Mouse (Mus musculus): ENCODE data around the gene Tubb3. TPM values are rescaled to one million over a fixed set of nuclear protein-coding genes. Genes with fewer than 3 reads are reported as not detected.

The Tubb3 gene
- polyA plus RNA-seq, 1 experiment from 2014 or later: 55.7 TPM

DNA sequence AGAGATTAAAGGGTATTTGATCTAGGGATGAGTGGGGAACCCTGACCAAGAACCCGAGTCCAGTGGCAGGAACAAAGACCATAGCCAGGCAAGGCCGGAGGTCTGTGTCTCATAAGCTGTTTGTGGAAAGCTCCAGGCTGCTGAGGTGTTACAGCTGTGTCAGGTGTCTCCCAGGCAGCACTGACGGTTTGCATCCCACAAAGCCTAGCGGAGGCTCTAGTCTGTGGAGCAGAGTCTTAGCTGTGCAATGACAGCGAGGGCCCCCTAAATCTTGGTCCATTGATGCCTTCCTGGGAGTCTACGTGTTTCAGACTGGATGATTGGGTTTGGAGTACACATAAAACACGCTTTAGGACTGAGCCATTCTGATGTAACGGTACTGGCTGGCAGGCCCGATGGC lies 9.3 kb upstream of the Tubb3 start:
- Histone ChIP-seq H3K36me3 (peaks cover 44% of the 10 kb centered on the region), H3K9me3 (no peaks in the 10 kb centered on the region), H3K4me1 (no peaks in the 10 kb centered on the region), H3K9ac (no peak overlapping the region), H3K4me3 (replicated peaks) (no peak overlapping the region), H3K27ac (no peak overlapping the region), H3K4me2 (no peak overlapping the region), H3K27me3 (replicated peaks) (no peaks in the 10 kb centered on the region)
- ATAC-seq (ENCODE audit: insufficient read depth, low FRiP score, low read depth): no peak
- 91% methylated on average over 9 of the region's 9 CpGs for WGBS

DNA sequence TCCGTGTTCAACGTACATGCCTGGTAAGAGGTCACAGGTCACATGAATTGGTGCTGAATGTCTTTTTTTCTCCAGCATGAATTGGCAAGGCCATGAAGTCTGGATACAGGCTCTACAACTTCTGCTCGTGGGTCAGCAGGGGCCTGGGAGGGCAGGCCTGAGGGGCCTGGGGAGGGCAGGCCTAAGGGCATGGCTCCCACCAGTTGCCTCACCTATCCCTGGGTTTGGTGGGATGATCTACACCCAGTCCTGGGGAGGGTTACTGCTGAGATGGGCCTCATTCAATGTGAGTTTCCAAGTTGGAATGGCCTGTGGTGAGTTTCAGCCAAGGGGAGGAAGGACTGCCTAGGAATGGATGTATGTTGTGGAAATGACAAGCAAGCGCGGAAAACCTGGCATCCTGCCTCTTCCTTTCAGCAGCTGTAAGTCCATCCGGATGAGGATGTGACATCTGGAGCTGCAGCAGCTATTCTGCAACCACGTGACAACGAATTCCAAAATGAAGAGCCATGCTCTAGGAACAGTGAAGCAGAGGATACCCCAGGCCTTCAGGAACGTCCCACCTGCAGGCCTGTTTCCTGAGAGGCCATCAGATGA lies 8.4 kb upstream of the Tubb3 start:
- H3K9ac ChIP-seq: no peak overlapping the region
- 82% methylated on average over 9 of the region's 9 CpGs for WGBS
- H3K4me2 ChIP-seq: no peak overlapping the region
- no peak for ATAC-seq (ENCODE audit: insufficient read depth, low FRiP score, low read depth)
- H3K27me3 ChIP-seq (replicated peaks): peaks cover 2% of the 10 kb centered on the region; the same call in 1 of the 2 replicates
- no peak overlapping the region for H3K4me3 ChIP-seq (replicated peaks)
- no peaks in the 10 kb centered on the region for H3K9me3 ChIP-seq
- H3K36me3 ChIP-seq: peaks cover 36% of the 10 kb centered on the region
- H3K27ac ChIP-seq: no peak overlapping the region
- H3K4me1 ChIP-seq: no peaks in the 10 kb centered on the region

DNA sequence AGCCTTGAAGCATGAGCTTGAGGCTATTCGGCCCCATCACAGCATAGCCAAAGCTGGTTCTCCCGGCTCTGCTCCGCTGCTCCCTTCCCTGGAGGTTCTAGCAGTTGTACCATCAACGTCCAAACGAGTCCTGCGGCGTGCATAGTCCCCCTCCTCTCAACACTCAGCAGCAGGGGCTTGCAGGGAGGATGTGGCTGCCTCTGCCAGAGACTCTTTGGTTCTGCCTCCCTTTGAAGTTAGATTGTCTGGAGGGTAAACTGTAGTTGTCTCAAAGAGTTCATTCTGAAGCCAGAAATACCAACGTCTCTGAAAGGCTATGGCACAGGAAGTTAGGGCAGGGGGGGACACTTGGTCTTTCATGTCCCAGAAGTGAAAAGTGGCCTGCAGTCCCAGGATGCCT lies 6.7 kb upstream of the Tubb3 start:
- H3K4me1 ChIP-seq: no peaks in the 10 kb centered on the region
- no peak overlapping the region for H3K4me2 ChIP-seq
- 51% methylated on average over 8 of the region's 8 CpGs for WGBS
- ATAC-seq (ENCODE audit: insufficient read depth, low FRiP score, low read depth): no peak
- peaks cover 22% of the 10 kb centered on the region; the same call in 1 of the 2 replicates for H3K36me3 ChIP-seq
- H3K27ac ChIP-seq: no peak overlapping the region
- H3K4me3 ChIP-seq (replicated peaks): no peak overlapping the region
- no peak overlapping the region for H3K9ac ChIP-seq
- no peaks in the 10 kb centered on the region for H3K9me3 ChIP-seq
- H3K27me3 ChIP-seq (replicated peaks): peaks cover 16% of the 10 kb centered on the region

DNA sequence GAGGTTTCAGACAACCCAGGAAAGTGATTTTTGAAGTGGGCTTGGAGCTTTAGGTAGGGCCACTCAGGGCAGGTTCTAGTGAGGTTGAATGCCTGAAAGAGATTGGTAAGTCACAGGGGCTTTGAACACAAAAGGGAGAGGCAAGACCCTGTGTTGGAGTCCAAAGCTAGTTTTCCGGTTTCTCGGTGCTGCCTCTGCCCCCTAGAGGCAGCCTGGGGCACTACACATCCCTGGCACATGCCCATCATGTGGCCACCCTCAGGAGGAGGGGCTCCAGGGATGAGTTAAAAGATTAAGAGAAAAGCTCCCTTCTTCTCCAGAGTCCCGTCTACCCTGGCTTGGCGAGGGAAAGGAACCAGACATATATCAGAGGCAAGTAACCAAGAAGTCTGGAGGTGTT lies 4.4 kb upstream of the Tubb3 start, which contains the start of gene Mc1r:
Gene Mc1r, plus strand, starts transcription at position 322 of the 400 bp plus-strand sequence.
- ATAC-seq (ENCODE audit: insufficient read depth, low FRiP score, low read depth): no peak
- no peak within 1 kb of the TSS for H3K9ac ChIP-seq
- H3K4me2 ChIP-seq: no peak within 1 kb of the TSS
- no peak within 1 kb of the TSS for H3K4me3 ChIP-seq (replicated peaks)
- H3K4me1 ChIP-seq: peaks cover 14% of the 10 kb centered on the region
- H3K27ac ChIP-seq: no peak within 1 kb of the TSS
- WGBS: 11% methylated on average over 4 of the region's 4 CpGs
- H3K9me3 ChIP-seq: no peaks in the 10 kb centered on the region
- H3K27me3 ChIP-seq (replicated peaks): peaks cover 39% of the 10 kb centered on the region
- H3K36me3 ChIP-seq: peaks cover 4% of the 10 kb centered on the region; the same call in 1 of the 2 replicates

DNA sequence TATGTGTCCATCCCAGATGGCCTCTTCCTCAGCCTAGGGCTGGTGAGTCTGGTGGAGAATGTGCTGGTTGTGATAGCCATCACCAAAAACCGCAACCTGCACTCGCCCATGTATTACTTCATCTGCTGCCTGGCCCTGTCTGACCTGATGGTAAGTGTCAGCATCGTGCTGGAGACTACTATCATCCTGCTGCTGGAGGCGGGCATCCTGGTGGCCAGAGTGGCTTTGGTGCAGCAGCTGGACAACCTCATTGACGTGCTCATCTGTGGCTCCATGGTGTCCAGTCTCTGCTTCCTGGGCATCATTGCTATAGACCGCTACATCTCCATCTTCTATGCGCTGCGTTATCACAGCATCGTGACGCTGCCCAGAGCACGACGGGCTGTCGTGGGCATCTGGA lies 3.6 kb upstream of the Tubb3 start:
- H3K27me3 ChIP-seq (replicated peaks): peaks cover 47% of the 10 kb centered on the region

DNA sequence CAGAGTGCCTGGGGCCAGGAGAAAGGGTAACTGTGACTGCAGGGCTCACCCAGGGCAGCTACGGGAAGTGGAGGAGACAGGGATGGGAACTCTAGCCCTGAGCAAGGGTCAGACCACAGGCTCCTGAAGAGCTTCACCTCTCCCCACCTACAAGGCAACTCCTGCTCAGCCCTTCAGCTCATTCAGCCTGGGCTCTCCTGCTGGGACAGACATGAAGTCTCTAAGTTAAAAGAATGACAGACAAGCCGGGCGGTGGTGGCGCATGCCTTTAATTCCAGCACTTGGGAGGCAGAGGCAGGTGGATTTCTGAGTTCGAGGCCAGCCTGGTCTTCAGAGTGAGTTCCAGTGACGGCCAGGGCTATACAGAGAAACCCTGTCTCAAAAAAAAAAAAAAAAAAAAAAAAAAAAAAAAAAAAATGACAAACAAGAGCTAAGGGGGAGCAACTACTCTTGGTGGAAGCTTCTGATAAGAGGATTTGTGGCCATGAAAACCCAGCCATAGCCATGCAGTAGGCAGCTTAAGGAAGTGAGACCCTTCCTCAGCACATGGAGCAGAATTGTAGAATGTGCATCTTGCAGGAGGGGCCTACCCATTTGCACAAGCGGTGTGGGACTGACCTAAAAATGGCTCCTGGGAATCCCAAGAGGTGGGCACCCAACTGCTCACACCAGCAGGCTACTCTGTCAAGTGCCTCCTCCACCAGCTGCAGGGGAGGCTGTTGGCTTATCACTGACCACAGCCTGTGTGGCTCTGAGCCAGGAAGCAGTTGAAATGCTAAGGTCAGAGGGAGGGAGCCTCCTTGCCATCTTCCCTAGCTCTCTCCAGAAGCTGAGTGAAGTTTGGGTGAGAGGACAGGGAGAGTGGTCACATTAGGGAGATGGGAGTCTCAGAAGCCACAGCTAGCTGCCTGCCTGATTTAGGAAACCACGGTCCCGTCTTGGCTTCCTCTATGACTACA lies 2.4 kb upstream of the Tubb3 start:
- H3K27me3 ChIP-seq (replicated peaks): peaks cover 60% of the 10 kb centered on the region
- no peak overlapping the region for H3K4me3 ChIP-seq (replicated peaks)
- no peaks in the 10 kb centered on the region for H3K9me3 ChIP-seq
- 68% methylated on average over 9 of the region's 9 CpGs for WGBS
- no peak overlapping the region for H3K4me2 ChIP-seq
- no peak overlapping the region for H3K9ac ChIP-seq
- H3K36me3 ChIP-seq: no peaks in the 10 kb centered on the region
- H3K27ac ChIP-seq: no peak overlapping the region
- no peak for ATAC-seq (ENCODE audit: insufficient read depth, low FRiP score, low read depth)
- peaks cover 18% of the 10 kb centered on the region for H3K4me1 ChIP-seq

More for the DNA sequence above, 3.6 kb upstream of the Tubb3 start:
- Histone ChIP-seq H3K9ac (no peak overlapping the region), H3K4me2 (no peak overlapping the region), H3K36me3 (no peaks in the 10 kb centered on the region), H3K4me1 (peaks cover 18% of the 10 kb centered on the region), H3K9me3 (no peaks in the 10 kb centered on the region), H3K4me3 (replicated peaks) (no peak overlapping the region), H3K27ac (no peak overlapping the region)
- 80% methylated on average over 13 of the region's 13 CpGs for WGBS
- ATAC-seq (ENCODE audit: insufficient read depth, low FRiP score, low read depth): no peak

DNA sequence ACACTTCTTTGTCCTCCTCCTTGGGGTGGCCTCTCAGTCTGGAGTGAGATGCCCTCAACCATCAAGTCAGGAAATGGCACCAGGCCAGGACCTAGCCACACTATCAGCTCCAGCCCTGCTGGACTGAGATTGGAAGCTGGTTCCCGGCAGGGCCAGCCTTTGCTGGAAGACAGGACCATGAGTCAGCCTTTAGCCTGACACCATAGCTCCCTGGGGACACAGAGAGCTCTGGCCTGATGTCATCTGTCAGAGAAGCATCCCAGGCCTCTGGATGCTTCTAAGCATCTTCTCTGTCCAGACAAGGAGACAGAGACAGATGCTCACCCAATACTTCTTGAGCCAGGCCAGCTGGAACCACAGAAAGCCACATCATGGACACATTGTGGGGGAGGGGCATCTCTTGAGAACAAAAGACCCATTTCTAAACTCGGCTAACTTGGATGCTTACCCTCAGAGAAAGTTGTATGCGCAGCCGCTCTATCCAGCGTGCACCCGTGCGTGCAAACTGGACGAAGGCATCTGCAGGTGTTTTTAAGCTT lies 1.1 kb upstream of the Tubb3 start:
- no peak overlapping the region for H3K4me3 ChIP-seq (replicated peaks)
- H3K27ac ChIP-seq: no peak overlapping the region
- no peak for ATAC-seq (ENCODE audit: insufficient read depth, low FRiP score, low read depth)
- H3K36me3 ChIP-seq: no peaks in the 10 kb centered on the region
- H3K9me3 ChIP-seq: no peaks in the 10 kb centered on the region
- peaks cover 18% of the 10 kb centered on the region for H3K4me1 ChIP-seq
- peaks cover 61% of the 10 kb centered on the region for H3K27me3 ChIP-seq (replicated peaks)
- no peak overlapping the region for H3K9ac ChIP-seq
- WGBS: 66% methylated on average over 8 of the region's 8 CpGs
- no peak overlapping the region for H3K4me2 ChIP-seq

DNA sequence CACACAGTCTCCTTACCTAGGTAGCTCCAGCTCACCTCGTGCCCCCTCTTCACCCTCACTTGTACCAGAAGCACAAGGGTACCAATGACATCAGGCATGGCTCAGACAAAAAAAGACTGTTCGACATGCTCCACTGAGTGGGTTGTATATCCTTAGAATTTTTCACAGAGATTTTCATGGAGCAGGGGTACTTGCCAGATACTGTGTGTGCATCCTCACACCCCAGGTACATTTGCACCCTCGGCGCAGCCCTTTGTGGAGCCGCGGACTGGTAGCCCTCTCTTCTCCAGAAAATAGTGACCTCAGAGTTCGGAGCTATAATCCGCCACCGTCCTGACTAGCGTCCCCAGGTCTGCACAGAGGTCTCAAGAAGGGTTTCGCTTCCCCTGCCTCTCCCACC lies 436 bp upstream of the Tubb3 start:
- no peaks in the 10 kb centered on the region for H3K9me3 ChIP-seq
- H3K4me3 ChIP-seq (replicated peaks): peak overlapping the region; percentile 34
- WGBS: 14% methylated on average over 11 of the region's 11 CpGs
- peaks cover 18% of the 10 kb centered on the region for H3K4me1 ChIP-seq
- no peak for ATAC-seq (ENCODE audit: insufficient read depth, low FRiP score, low read depth)
- peaks cover 61% of the 10 kb centered on the region for H3K27me3 ChIP-seq (replicated peaks)
- H3K27ac ChIP-seq: no peak overlapping the region
- peak overlapping the region; percentile 56 for H3K4me2 ChIP-seq
- H3K36me3 ChIP-seq: no peaks in the 10 kb centered on the region
- no peak overlapping the region for H3K9ac ChIP-seq

DNA sequence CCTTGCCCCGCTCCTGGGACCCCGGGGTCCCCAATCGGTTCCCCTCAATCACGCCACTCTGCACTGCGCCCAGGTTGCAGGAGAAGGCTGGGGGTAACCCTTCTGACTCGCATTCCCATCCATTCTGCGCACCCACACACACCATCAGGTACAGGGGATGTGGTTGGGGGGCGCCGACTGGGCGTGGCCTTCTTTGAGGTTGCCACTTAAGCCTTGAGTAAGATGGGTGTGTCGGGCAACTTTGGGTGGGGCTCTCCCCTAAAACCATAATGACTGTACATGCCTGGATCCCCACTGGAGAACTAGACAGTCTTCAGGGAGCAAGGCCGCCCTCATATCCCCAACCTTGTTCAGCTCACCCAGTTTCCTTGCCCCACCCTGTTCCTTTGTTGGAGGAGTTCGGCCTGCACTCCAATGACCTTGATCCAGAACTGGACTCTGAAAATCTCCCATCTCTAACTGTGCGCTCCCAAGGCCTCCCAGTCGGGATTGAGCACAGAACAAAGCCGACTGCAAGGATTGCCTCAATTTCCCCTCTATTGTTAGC lies 630 bp downstream of the Tubb3 start:
- peaks cover 61% of the 10 kb centered on the region for H3K27me3 ChIP-seq (replicated peaks)
- ATAC-seq (ENCODE audit: insufficient read depth, low FRiP score, low read depth): no peak; the same call in 1 of the 2 replicates
- WGBS: 10% methylated on average over 16 of the region's 16 CpGs
- peak overlapping the region; percentile 56 for H3K4me2 ChIP-seq
- peak overlapping the region; percentile 34 for H3K4me3 ChIP-seq (replicated peaks)
- H3K4me1 ChIP-seq: peaks cover 18% of the 10 kb centered on the region
- H3K9ac ChIP-seq: no peak overlapping the region
- H3K36me3 ChIP-seq: no peaks in the 10 kb centered on the region
- H3K27ac ChIP-seq: no peak overlapping the region
- no peaks in the 10 kb centered on the region for H3K9me3 ChIP-seq

DNA sequence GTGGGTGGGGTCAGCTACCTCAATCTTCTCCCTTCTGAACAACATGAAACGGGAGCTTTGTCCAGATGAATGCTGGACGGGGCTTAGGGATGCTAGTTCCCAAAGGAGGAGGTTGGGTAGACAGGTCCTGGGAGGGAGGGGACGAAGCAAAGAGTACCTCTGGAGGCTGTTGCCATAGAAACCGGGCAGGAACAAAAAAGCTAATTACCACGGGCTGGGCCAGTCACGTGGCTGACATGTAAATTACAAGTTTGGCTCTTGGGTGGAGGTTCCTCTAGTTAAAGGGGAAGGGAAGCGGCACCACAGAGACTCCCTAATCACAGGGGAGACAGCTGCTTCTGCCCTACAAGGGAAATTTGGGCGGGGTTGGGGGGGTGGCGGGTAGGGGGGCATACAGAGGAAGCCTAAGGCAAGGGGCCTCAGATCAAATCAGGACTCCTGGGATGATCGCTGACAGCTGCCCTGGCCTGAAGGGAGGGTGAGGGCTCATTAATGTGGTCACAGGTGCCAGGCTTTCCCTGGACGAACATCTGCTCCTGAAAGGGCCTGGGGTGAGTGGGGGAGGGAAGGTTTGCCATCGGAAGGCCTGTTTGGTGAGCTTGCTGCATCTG lies 1.4 kb downstream of the Tubb3 start:
- Histone ChIP-seq H3K4me2 (no peak overlapping the region), H3K36me3 (no peaks in the 10 kb centered on the region), H3K27ac (no peak overlapping the region), H3K9ac (no peak overlapping the region), H3K9me3 (no peaks in the 10 kb centered on the region), H3K4me3 (replicated peaks) (0 out of 2 replicates have a peak overlapping the region, but pooled peaks have one; percentile 34), H3K27me3 (replicated peaks) (peaks cover 61% of the 10 kb centered on the region), H3K4me1 (peaks cover 18% of the 10 kb centered on the region)
- no peak for ATAC-seq (ENCODE audit: insufficient read depth, low FRiP score, low read depth)
- whole genome bisulfite sequencing: 5% methylated on average over 12 of the region's 12 CpGs

DNA sequence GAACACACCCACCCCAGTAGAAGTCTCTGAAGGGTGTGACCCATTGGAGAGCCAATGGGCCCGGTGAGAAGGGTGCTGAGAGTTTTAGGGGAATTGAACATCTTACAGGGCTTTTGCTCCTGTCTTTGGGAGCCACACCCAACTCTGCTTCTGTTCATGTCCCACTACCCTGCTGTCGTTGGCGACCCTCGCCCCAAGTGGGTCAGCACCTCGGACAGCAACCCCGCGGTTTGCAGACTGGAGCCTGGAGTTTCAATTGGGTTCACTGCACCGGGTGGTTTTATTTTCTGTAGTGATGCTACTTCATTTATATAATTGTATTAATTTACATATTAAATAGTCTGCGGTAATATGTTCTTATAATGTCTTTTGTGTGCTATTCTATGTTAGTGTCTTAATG lies 3.0 kb downstream of the Tubb3 start:
- H3K9me3 ChIP-seq: no peaks in the 10 kb centered on the region
- H3K4me3 ChIP-seq (replicated peaks): no peak overlapping the region
- H3K36me3 ChIP-seq: no peaks in the 10 kb centered on the region
- H3K4me2 ChIP-seq: no peak overlapping the region
- 11% methylated on average over 9 of the region's 9 CpGs for WGBS
- H3K4me1 ChIP-seq: peaks cover 18% of the 10 kb centered on the region
- H3K27ac ChIP-seq: no peak overlapping the region
- no peak overlapping the region for H3K9ac ChIP-seq
- ATAC-seq (ENCODE audit: insufficient read depth, low FRiP score, low read depth): no peak
- peaks cover 47% of the 10 kb centered on the region for H3K27me3 ChIP-seq (replicated peaks)
